Mouse (Mus musculus) telencephalon, adult 2 months (tissue): Measurements from ENCODE around the gene Cabin1.

Experiments
- DNase-seq: peaks from one replicate; pipeline ENCODE4 v3.0.0-alpha.2; 2011; ENCODE audit warnings: low read depth, low spot score

The Cabin1 gene

GRCm38 (mm10) chr10:75763682-75764518, at the start of gene Cabin1:
Cabin1 (minus strand) TSS chr10:75764341.
- peak; percentile 97 for DNase-seq

GRCm38 (mm10) chr10:75804217-75804616, 40.1 kb upstream of the Cabin1 start:
- DNase-seq: no peak

GRCm38 (mm10) chr10:75798176-75798696, 34.1 kb upstream of the Cabin1 start, which contains the start of gene Gstt1:
Gstt1 (minus strand) TSS chr10:75798584.
- no peak for DNase-seq

- no peak for DNase-seq
Measured at GRCm38 (mm10) chr10:75797619-75798175, 33.6 kb upstream of the Cabin1 start.

GRCm38 (mm10) chr10:75796731-75797516, 32.8 kb upstream of the Cabin1 start:
- DNase-seq: no peak

- no peak for DNase-seq
Measured at GRCm38 (mm10) chr10:75794880-75795279, 30.7 kb upstream of the Cabin1 start.

GRCm38 (mm10) chr10:75790773-75791172, 26.6 kb upstream of the Cabin1 start:
- DNase-seq: no peak

- no peak for DNase-seq
Measured at GRCm38 (mm10) chr10:75789841-75790240, 25.7 kb upstream of the Cabin1 start.

GRCm38 (mm10) chr10:75789081-75789735, 25.1 kb upstream of the Cabin1 start:
- no peak for DNase-seq

- peak; percentile 70 for DNase-seq
Measured at GRCm38 (mm10) chr10:75788277-75788676, 24.1 kb upstream of the Cabin1 start.

- DNase-seq: no peak
Measured at GRCm38 (mm10) chr10:75785442-75785841, 21.3 kb upstream of the Cabin1 start.

- DNase-seq: no peak
Measured at GRCm38 (mm10) chr10:75780769-75781578, 16.8 kb upstream of the Cabin1 start, which contains the start of the genes Gm20441 and Gstt3. Gm20441 (minus strand) TSS chr10:75780954. Gstt3 (minus strand) TSS chr10:75781414.

GRCm38 (mm10) chr10:75779206-75780174, 15.3 kb upstream of the Cabin1 start:
- DNase-seq: no peak

- DNase-seq: no peak
Measured at GRCm38 (mm10) chr10:75777885-75778284, 13.7 kb upstream of the Cabin1 start.

- DNase-seq: no peak
Measured at GRCm38 (mm10) chr10:75776562-75776961, 12.4 kb upstream of the Cabin1 start.

GRCm38 (mm10) chr10:75774587-75774986, 10.4 kb upstream of the Cabin1 start:
- no peak for DNase-seq

GRCm38 (mm10) chr10:75774102-75774501, 10.0 kb upstream of the Cabin1 start:
- no peak for DNase-seq

GRCm38 (mm10) chr10:75772795-75773664, 8.9 kb upstream of the Cabin1 start, which contains the start of gene Ddt:
Ddt (minus strand) TSS chr10:75773414.
- peak; percentile 92 for DNase-seq
